Mouse (Mus musculus) right cerebral cortex, postnatal 10 days (tissue): ENCODE data around the gene Gnpat.

Source experiments
- DNase-seq, 2 experiments: peaks; one replicate each; pipeline ENCODE4 v3.0.0; 2021; ENCODE audit warnings: low spot score in 2 of 2

Gene Gnpat

DNA sequence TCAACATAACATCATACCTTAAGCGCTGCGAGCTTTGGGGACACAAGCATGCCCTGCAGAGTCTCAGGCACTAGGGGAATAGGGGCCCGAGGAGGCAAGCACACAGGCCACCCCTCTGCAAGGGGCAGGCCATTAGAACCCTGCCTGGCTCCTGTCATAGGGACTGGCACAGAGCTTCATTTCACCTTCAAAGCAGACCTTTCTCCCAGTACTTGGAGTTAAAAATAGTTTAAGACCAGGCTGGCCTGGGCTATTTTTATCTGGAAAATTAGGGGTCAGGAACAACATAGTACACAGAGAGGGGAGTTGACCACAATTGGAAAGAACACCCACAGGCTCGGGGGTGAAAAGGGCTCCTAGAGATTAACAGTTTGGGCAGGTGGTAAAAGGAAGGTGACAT is 74.5 kb downstream of the Gnpat start:
- DNase-seq = no peak
